Mouse (Mus musculus) lung, adult 2 months (tissue): Measurements from ENCODE around the gene Lgals9.

Source experiments
- CTCF ChIP-seq: fragments of 200-500 bp; IDR thresholded peaks from 2 replicates; pipeline ENCODE4 v1.5.1; 2011; ENCODE audit warnings: mild to moderate bottlenecking, low read length, control low read depth; ENCODE audit not compliant: insufficient read depth
- POLR2A ChIP-seq: fragments of 200-500 bp; IDR thresholded peaks from 2 replicates; pipeline ENCODE4 v1.6.1; 2011; ENCODE audit warnings: low read depth, mild to moderate bottlenecking, control low read depth, low read length, borderline replicate concordance; ENCODE audit errors: extremely low read depth

DNA sequence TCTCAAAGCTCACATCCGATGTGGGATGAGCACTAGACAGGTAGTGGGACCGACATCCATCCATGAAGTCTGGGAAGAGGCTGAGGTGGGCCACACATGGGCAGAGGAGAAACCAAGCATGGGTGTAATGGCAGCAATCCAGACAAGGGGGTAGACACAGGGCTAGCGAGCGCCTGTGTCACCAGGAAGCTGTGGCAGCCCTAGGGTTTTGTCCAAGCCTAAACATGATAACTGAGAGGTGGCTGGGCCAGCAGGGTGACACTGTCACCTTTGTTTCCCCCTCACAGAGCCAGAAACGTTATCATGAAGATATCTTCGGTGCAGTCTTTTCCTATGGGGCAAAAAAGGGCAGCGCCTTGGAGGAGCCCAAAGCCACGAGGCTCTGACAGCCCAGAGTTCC lies 25.4 kb downstream of the Lgals9 start:
- TF ChIP-seq CTCF (no peak), POLR2A (no peak)
